Mouse (Mus musculus): ENCODE results near the gene Esyt3.

The Esyt3 gene

DNA sequence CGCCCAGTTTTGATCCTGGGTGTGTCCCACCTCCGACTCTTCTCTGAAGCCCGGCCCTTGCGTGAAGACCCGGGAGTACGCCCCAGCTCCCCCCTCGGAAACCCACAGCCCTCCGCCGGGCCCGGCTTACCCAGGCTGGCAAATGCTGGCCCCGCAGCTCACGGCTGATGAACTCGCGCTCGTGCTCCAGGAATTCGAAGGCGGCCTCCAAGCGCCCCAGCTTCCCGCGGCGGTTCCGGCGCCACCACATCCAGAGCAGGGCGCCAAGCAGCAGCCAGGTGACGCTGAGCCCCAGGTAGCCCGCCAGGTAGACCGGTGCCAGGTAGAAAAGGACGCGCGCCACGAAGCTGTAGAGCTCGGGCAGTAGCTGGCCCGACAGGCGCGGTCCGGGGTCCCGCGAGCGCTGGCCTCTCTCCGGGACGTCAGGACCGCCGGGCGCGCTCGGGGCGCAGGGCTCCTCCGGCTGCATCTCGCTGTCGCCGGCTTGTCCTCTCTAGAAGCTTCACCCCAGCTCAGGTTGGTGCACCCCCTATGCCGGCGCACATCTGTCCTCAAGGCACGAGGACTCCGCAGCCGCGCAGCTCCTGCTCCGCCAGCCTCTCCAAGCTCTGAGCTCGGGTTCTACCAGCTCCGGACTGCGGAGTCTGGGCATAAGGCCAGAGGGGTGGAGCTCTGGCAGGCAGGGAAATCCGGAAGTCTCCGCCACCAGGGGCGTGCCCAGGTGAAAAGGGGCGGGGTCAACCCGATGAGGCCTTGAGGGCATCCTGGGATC, at the start of gene Esyt3:
Gene Esyt3 (minus strand): TSS at position 637 of the 772 bp plus-strand sequence.
- peak; percentile 62 for DNase-seq

DNA sequence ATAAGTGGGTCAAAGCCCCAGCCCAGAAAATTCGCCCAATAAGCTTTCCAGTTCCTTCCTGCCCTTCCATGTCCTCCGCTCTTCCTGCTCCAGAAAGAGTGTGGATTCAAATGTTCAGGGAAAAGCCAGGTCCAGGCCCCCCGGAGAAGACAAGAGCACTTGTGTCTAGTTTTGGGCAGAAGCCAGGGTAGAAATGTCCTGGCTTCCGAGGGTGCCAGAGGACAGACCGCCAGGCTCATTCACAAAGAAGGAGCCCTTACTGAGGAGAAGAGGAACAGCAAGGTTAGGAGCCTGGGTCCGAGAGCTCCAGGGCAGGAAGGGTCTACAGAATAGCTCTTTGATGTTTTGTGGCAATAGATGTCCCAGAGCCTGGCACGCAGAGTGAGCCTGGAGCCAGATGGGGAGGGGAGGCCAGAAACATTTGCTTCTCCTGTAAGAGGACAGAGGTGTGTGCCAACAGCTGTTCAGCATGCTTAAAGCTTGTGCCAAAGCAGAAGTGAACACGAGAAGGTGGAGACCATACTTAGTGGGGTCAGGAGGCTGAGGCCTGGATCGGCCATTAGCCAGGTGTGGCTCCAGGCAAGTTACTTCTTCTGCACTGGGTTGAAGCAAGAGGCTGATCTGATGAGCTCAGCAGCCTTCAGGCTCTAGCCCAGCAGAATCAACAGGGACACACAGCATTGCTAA, 43.1 kb upstream of the Esyt3 start:
- no peak for DNase-seq

DNA sequence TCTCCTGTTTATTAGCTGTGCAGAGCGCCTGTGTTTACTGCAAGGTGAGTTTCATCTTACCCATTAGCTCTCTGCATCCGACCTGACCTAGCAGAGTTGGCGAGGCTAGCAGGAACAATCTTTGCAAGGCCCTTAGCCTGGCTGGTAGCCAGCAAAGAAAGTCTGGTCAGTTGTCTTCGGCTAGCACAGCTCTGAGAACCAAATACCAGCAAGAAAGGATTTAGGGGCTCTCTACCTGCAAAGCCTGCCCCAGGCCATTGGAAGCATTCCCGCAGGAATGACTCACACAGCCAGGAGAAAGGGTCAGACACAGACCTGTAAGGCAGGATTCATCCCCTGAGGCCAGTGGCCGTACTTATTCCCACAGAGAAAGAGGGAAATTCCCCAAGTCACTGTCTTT, 42.4 kb upstream of the Esyt3 start:
- DNase-seq: peak; percentile 45

DNA sequence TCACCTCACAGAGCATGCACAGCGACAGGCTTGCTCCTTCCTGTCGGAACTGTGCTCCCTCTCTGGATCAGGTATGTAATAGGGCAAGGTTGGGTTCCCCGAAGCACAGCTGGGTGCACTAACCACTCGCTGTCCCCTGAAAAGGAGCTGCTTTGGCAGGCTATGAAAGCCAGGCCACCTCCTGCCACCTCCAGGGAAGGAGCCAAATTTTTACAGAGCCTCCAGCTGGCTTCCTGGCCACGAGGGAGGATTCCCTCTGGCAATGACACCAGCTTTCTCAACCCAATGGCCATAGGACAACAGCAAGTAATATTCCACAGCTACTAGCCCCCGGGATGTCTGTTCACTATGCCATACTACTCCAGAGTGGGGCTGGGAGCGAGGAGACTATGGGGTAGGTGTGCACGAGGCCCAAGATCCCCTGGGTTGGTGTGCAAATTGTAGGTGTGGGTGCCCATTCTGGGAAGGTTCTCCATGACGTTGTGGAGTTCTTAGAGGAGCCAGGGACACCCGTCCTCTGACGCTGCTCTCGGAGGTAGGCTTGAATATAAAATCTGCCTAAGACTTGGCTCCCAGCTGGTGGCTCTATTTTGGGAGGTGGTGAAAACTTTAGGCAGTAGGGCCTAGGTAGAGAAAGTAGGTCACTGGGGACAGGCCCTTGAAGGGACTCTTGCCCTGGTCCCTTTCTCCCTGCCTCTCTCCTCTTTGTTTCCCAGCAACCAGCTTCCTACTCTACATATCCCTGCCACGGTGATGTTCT, 38.9 kb upstream of the Esyt3 start:
- no peak for DNase-seq

DNA sequence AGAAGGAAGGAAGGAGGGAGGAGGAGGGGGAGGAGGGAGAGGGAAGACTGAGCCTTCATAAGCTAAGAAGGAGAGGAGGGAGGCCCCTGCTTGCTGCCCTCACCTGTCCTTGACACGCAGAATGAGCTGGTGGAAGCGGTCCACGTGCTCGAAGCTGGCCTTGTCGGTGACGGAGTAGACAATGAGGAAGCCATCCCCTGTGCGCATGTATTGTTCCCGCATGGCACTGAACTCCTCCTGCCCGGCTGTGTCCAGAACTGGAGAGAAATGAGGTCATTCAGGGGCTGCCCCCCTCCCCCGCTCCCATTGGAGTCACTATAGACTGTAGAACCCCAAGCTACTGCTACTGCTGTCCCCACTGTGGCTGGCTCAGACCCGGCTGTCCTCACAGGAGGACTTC, 36.0 kb upstream of the Esyt3 start:
- no peak for DNase-seq

DNA sequence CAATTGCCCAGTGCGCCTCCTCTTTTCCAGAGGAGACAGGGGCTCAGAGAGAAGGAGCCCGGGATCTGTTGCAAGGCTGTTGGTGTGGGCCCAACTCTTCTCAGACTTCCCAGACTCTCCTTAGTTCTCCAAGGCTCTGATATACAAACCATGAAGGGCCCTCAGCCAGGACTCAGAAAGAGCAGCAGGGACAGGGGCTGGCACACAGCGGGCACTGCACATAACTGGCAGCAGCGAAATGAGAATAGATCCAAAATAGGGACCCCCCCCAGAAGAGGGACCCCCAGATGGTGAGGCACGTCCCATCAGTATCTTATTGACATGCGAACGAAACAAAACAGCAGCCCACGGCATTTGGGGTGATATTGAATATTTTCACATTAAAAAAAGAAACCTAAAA, 34.8 kb upstream of the Esyt3 start:
- DNase-seq: no peak

DNA sequence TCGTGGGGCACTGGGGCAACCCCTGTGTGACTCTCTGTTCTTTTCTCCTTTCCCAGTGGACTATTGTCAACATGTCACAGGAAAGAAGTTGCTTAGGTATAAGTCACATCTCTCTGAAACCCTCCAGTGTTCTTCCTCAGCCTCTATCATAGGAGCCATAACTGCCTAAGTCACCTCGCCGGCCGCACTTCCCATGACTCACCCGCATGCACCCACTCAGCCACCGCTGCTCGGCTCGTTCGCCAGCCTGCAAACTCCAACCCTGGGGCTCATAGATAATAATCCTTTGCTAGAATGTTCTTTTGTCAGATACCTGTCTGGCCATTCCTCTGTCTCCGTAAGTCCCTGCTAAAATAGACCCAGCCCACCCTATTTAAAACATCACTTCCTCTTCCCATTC, 33.2 kb upstream of the Esyt3 start:
- DNase-seq: no peak

DNA sequence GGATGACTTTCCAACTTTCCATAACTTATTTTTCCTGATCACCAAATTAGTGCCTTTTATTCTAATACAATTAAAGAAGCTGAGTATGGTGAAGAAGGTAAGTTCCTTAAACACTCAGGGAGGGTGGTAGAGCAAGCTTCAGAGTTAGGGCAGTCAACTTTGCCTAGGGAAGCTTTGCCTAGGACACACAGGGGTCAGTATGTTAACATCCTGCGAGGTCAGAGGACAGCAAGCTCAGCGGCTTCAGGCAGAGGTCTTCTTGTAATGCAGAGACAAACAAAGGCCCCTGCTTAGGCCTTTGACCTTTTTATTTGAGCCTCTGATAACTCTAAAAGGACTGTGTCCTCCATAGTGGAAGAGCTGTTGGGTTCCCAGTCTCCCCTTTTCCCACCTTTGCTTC, 32.4 kb upstream of the Esyt3 start:
- no peak for DNase-seq

DNA sequence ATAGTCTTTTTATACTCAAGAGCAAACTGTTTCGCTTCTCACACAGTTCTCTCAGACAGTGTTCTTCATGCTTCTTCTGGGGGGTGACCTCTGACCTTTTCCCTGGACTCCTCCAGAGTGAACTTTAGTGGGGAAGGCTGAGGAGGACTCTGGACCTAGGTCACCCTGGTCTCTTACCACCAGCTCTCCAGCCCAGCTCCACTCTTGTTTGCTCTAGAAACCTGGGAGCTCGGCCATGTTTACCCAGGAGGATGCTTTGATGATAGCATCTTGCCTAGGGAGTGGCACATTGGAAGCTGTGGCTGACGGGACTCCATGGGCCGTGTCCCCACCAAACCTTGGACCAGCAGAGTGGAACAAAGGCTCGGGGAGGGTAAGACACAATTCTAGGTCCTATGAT, 31.8 kb upstream of the Esyt3 start:
- peak; percentile 16 for DNase-seq

DNA sequence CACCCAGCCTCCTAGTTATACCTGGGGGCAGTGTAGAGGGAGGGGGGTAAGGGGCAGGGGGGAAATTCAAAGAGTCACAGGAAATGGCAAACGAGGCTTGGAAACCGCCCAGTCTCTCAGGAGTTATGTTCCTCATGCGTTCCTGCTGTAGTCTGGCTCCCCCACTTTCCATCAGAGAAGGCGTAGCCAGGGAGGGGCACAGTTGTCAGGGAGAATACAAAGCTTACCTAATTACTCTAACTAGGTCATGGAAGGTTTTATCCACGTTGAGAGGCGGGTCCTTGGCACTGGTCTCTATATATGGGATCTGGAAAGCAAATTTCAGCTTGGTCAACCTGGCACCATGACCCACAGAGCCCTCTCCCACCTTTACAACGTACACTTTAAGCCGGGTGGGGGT, 31.1 kb upstream of the Esyt3 start:
- no peak for DNase-seq

DNA sequence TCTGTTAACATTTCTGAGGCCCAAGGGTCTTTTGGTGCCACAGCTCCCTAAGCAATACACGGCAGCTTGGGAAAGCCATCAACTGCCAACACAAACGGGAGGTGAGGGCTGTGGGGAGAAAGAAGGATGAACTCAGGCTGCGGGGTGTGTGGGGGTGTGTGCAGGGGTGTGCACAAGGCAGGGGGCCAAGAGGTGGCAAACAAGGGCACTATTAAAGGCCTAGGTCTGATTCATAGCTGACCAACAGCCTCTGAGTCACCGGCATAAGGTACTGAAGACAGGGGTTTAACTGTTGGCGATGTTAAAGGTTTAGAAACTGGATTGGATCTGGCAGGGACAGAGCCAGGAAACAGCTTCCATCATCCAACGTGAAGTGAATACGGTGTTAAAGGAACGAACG, 30.5 kb upstream of the Esyt3 start:
- no peak for DNase-seq

DNA sequence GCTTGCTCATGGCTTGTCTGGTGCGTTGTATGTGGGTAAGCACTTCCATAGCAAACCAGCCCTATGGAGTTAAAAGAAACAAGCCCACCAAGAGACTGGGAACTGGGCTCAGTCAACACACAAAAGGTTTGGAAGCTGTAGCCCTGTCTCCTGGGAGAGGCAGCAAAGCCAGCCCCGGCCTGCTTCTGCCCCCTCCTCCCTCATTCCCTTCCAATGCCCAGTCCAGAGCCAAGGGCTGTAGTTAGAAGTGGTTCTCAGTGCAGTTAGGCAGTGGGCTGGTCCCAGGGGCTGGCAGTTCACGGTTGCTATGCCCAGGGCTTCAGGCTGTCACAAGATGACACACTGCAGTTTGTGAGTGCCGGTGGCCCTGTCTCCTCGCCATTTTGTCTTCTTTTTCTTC, 29.7 kb upstream of the Esyt3 start:
- DNase-seq: no peak

DNA sequence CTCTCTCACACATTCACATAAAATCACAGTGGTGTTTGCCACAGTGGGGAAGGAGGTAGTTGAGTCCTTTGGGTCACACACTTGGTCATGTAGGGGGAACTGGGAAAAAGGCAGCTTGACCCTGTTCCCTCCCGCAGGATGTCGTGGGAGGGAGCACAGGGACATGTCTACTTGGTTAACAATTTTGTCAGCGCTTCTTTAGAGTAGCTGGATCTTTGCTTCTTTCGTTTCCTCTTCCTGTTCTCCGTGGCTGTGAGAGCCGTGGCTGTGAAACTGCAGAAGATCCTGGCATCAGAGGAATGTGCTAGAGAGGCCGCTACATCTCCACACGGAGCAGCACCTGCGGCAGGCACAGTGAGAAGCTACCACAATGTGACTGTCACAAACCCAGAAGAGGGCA, 24.2 kb upstream of the Esyt3 start:
- no peak for DNase-seq

DNA sequence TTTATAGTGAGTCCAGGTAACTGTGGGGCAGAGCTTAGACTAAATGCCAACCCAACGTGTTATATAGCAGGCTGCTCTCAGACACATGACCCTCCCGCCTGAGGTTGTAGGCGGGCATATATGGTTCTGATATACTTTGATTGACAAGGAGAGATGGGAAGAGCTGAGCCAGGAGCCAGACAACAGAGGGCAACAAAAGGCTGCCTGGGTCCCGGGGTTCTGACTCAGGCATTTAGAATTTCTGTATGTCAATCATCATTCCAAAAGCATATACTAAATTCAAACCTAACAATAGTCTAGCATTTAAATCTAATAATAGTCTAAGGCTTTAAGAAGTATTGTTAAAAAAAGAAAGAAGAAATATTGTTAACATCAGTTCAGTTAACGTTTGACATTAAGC, 20.8 kb upstream of the Esyt3 start:
- no peak for DNase-seq

DNA sequence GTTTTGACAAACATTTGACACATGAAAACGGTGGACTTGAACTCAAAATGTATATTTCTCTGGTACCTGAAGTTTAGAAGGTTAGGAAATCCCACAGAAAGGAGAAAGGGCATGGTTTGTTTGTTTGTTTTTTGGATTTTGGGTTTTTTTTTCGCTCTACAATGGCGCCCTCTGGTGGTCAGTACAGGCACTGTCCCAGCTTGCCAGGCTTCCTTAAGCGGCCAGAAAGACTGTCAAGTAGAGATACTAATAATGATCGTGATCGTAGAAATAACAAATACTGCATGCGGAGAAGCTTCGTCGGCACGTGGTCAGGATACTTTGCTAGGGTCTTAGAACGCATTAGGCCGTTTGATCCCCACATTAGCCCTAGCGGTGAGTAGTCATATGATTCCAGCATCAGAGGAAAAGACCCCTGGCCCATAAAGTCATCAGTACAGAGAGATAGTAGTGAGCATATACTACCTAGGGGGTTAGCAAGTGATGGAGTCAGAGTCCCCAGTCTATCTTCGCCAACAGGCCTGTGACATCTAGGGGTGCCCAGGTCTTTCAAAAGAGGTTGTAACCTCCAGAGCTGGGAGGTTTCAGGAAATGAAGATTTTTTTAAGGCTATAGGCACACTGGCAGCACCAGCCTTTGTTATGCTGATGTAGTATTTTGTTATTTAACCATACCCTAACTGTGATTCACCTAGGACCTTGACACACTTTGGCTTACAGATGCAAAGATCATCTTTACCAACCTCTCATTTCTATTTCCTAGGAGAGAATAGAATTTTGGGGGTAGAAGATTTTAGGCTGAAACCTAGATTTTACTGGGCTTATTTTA, 18.4 kb upstream of the Esyt3 start:
- peak; percentile 56 for DNase-seq

DNA sequence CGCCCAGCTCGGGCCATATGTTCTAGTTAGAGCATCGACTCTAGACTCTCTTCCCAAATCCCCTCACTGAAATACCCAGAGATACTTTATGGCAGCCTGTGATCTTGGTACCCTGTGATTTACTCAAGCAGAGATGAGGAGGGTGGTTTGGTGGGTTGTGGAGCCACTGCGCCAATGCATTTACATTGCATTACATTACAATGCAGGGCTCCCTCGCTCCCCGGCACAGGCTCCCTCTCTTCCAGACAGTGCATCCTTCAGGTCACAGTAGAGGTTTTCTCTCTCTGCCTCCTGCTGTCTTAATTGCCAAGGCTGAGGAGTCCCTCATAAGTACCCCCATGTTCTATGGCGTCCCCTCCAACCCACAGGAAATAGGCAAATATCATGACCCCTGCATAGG, 10.1 kb upstream of the Esyt3 start:
- no peak for DNase-seq

DNA sequence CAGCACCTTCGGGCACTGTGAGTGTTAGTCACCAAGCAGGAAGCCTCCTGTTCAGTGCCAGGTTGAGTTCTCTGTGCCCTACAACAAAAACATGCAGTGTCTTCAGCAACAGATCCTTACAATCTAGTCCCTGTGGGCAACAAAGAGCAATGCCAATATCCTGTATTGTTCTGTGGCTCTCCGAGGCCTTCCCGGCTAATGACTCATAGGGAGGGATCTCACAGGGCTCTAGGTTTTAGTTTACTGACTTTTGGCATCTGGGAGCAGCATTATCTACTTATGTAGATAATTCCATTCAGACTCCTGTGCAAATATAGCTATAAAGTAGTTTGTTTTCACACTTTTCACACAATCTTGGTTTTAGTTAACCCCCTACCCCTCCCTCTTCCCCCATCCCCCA, 7.5 kb upstream of the Esyt3 start:
- no peak for DNase-seq

DNA sequence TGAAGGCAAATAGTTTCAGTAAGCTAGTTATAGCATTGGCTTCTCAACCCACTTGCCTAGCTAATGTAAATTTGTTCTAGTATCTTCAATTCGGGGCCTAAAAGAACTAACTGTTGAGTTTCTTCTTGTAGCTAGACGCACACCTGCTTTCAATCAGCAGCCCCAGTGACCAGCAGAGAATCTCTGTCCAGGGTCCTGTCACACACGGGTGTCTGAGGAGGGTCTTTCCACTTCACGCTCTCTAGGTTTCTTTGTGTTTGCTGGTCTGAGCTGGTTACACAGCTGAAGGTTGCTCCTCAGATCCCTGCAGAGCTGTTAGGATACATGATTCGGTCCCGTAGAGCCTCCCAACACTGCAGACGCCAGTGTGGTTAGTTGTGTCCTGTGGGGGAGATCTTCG, 4.7 kb upstream of the Esyt3 start:
- DNase-seq: no peak

DNA sequence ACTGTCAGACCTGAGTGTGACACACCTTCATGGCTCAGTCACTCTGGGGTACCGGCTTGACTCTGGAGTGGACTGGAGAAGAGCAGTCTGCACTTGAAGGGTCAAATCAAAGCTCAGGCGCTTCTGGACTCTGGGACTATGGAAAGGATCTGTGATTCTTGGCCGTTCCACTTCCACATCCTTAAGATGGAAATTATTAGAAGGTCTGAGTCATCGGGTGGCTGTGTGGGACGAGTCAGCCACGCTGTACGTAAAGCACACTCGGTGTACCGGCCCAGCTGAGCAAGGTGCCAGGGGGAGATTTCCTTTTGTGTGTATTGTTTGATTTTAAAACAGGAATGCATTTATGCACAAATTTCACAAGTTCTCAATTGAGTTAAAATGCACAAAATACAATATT, 3.6 kb upstream of the Esyt3 start:
- no peak for DNase-seq

DNA sequence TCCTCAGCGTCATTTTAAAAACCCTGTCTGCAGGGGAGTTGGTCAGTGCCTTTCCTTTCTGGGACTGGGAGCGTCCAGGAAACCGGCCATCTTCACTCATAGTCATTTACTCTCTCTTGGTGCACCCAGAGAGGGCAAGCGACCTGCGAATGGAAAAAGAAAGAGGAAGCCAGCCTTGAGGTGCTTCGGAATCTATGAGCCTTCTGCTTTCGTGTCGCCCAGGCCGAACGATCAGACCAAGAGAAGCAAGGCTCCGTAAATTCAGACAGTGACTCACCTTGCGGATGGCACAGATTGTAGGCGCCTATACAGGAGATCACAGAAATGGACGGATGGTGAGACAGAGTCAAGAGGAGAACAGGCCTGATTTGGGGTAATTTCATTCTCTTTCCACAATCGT, 655 bp upstream of the Esyt3 start:
- DNase-seq: no peak

DNA sequence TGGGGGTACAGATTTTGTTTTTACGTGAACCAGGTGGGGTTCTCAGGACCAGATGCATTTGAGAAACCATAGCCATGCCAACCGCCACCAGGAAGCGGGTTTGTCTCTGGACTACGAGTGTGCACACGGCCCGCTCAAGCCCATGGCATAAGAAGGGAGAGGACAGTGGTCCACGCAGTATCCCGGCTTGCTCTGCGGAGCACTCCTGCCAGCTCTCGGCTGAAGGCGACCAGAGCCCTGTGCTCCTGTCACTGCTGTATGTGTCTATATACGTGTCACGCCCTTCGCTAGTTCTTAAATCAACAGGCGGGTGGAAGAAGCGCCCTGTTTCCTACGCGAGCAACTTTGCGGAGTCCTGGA, 816 bp downstream of the Esyt3 start:
- no peak for DNase-seq

DNA sequence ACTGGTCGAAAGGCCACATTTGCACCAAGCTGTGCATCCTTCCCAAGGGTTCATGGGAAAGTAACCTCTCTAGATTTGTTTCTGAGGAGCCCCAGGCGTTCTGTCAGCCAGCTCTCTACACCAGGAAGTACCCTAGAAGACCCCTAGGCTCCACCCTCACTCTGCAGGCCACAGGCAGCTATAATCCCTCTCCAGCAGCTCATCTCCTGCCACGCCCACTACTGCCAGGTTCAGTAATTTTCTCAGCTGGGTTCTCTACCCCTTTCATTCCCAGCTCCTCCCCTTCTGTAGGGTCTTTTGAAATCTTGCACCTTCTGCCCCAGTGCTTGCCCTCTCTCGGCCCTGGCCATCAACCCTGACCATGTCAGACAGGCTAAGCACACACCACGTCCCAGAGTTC, 2.4 kb downstream of the Esyt3 start:
- no peak for DNase-seq

DNA sequence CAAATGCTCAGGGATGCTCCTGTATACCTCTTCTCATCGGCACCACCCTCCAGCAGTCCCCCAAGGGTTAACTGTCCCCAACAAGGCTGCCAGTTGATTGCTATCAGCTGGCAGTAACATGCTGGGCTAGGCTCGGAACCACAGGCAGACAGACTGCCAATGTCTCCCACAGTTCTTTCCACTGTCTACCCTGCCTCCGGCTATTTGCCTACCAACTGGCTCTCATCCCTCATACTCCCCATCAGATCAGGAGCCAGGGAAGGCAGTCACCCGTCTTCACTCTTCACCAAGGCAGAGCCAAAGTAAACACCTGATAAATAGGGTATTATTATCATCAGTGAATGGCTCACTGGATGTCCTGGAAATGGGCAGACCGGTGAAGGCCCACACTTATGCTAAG, 3.6 kb downstream of the Esyt3 start:
- DNase-seq: no peak
